Mouse (Mus musculus) megakaryocyte, embryonic 14.5 days (primary cell): ENCODE measurements around the gene Dguok.

ENCODE experiments used
- FLI1 ChIP-seq: IDR thresholded peaks from 2 replicates; pipeline ENCODE4 v1.6.1; 2012; ENCODE audit warnings: low read length, inconsistent platforms, mixed read lengths
- GATA1 ChIP-seq: IDR thresholded peaks from 3 replicates; pipeline ENCODE4 v1.6.1; 2012; ENCODE audit warnings: mixed read lengths, low read length, inconsistent platforms, borderline replicate concordance

DNA sequence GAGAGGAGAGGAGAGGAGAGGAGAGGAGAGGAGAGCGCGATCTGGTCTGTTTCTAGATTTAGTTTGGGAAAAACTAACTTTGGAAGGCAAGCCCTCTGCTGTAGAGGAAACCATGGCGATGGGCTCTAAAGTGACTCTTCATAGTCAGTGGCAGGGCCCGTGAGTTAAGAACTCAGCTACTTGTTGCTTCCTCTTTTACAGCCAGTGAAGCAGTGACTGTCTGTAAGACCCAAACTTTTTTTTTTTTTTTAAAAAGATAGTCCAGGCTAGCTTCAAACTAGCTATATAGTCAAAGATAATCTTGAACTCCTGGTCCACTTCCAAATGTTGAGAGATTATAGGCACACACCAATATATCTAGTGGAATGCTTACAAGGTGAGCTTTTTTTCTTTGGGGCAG lies 70.2 kb downstream of the Dguok start:
- TF ChIP-seq FLI1 (no peak), GATA1 (no peak)
